Comparison of ENCODE assay signal across 16 mouse cellular contexts in genomic region chr14:51195681-51196080, GRCm38 (mm10). TPM values are rescaled to one million over a fixed set of nuclear protein-coding genes. Genes with fewer than 3 reads are reported as not detected.
DNase-seq lines count a peak whose midpoint lies in the region; ATAC-seq and TF ChIP-seq lines count a peak whose summit lies in the region.
"Had no signal": no experiment of that assay in that cellular context is flagged by ENCODE, and none has a peak within 500 bp of the region (broad histone marks: within the 10 kb centered on the region; RNA-seq: fewer than 3 reads in every experiment).

No protein-coding gene starts in this region.

- no peak for TF ChIP-seq EP300 in heart, postnatal 0 days (IDR thresholded peaks at IDR 0.05; ENCODE audit: low read depth)
- TF ChIP-seq EP300 in lung, postnatal 0 days (IDR thresholded peaks at IDR 0.05): no peak

- H3K4me3 ChIP-seq in heart, embryonic 11.5 days (ENCODE audit: low read depth, low read length): no peak overlapping the region
- H3K4me3 ChIP-seq in ES-E14 (ENCODE audit: insufficient read depth in 1 of 2, low read depth in 1 of 2, low read length in 2 of 2, poor library complexity in 1 of 2, severe bottlenecking in 1 of 2): no peak overlapping the region
- no peak overlapping the region for H3K4me3 ChIP-seq in heart, postnatal 0 days (ENCODE audit: low read depth, low read length)
- H3K4me3 ChIP-seq in lung, postnatal 0 days (ENCODE audit: low read depth, low read length): no peak overlapping the region
- no peak overlapping the region for H3K4me3 ChIP-seq in hindbrain, embryonic 12.5 days
- H3K4me3 ChIP-seq in forebrain, postnatal 0 days (ENCODE audit: low read depth, low read length): no peak overlapping the region
- H3K4me3 ChIP-seq: liver, embryonic 13.5 days; megakaryocyte, embryonic 14.5 days; neural tube, embryonic 15.5 days had no signal

- no peak overlapping the region for H3K9ac ChIP-seq in heart, embryonic 11.5 days (ENCODE audit: low read depth, low read length)
- no peak overlapping the region for H3K9ac ChIP-seq in ES-E14 (ENCODE audit: insufficient read depth, low read depth, low read length, poor library complexity, severe bottlenecking)
- no peak overlapping the region for H3K9ac ChIP-seq in heart, postnatal 0 days (replicated peaks; ENCODE audit: low read depth, low read length)
- no peak overlapping the region for H3K9ac ChIP-seq in lung, postnatal 0 days (replicated peaks; ENCODE audit: low read depth)
- no peak overlapping the region for H3K9ac ChIP-seq in hindbrain, embryonic 12.5 days
- no peak overlapping the region for H3K9ac ChIP-seq in forebrain, postnatal 0 days
- H3K9ac ChIP-seq: liver, embryonic 13.5 days; neural tube, embryonic 15.5 days had no signal

- H3K27me3 ChIP-seq in heart, embryonic 11.5 days (ENCODE audit: control insufficient read depth, insufficient read depth, low read length): no peaks in the 10 kb centered on the region
- no peaks in the 10 kb centered on the region for H3K27me3 ChIP-seq in heart, postnatal 0 days (ENCODE audit: control insufficient read depth, insufficient read depth, low read length)
- no peaks in the 10 kb centered on the region for H3K27me3 ChIP-seq in lung, postnatal 0 days (replicated peaks; ENCODE audit: insufficient read depth, low read length)
- no peaks in the 10 kb centered on the region for H3K27me3 ChIP-seq in hindbrain, embryonic 12.5 days
- no peaks in the 10 kb centered on the region for H3K27me3 ChIP-seq in forebrain, postnatal 0 days (ENCODE audit: insufficient read depth, low read length)
- H3K27me3 ChIP-seq: liver, embryonic 13.5 days; megakaryocyte, embryonic 14.5 days; neural tube, embryonic 15.5 days; Patski had no signal

- H3K4me2 ChIP-seq in heart, embryonic 11.5 days: no peak overlapping the region
- H3K4me2 ChIP-seq in heart, postnatal 0 days (ENCODE audit: low read depth, low read length): no peak overlapping the region
- no peak overlapping the region for H3K4me2 ChIP-seq in lung, postnatal 0 days (replicated peaks; ENCODE audit: low read depth, low read length)
- H3K4me2 ChIP-seq in hindbrain, embryonic 12.5 days (replicated peaks): no peak overlapping the region
- no peak overlapping the region for H3K4me2 ChIP-seq in forebrain, postnatal 0 days (ENCODE audit: low read depth)
- H3K4me2 ChIP-seq: liver, embryonic 13.5 days; neural tube, embryonic 15.5 days had no signal

- H3K9me3 ChIP-seq in heart, embryonic 11.5 days (replicated peaks; ENCODE audit: control insufficient read depth, low read length): no peaks in the 10 kb centered on the region
- no peaks in the 10 kb centered on the region for H3K9me3 ChIP-seq in ES-E14 (ENCODE audit: control insufficient read depth, insufficient read depth, low read depth, low read length)
- no peaks in the 10 kb centered on the region for H3K9me3 ChIP-seq in heart, postnatal 0 days (replicated peaks; ENCODE audit: control insufficient read depth, low read length)
- H3K9me3 ChIP-seq in lung, postnatal 0 days (ENCODE audit: low read length): no peaks in the 10 kb centered on the region
- no peaks in the 10 kb centered on the region for H3K9me3 ChIP-seq in hindbrain, embryonic 12.5 days (replicated peaks)
- no peaks in the 10 kb centered on the region for H3K9me3 ChIP-seq in forebrain, postnatal 0 days (ENCODE audit: low read length)
- H3K9me3 ChIP-seq: liver, embryonic 13.5 days; megakaryocyte, embryonic 14.5 days; neural tube, embryonic 15.5 days had no signal

- H3K27ac ChIP-seq in heart, embryonic 11.5 days (ENCODE audit: low read depth, low read length): no peak overlapping the region
- no peak overlapping the region for H3K27ac ChIP-seq in ES-E14 (ENCODE audit: insufficient read depth, low read depth, low read length, poor library complexity, severe bottlenecking)
- no peak overlapping the region for H3K27ac ChIP-seq in heart, postnatal 0 days (ENCODE audit: low read depth)
- H3K27ac ChIP-seq in lung, postnatal 0 days (ENCODE audit: low read length): no peak overlapping the region
- H3K27ac ChIP-seq in hindbrain, embryonic 12.5 days: no peak overlapping the region
- H3K27ac ChIP-seq in forebrain, postnatal 0 days (ENCODE audit: low read depth, low read length): no peak overlapping the region
- H3K27ac ChIP-seq: liver, embryonic 13.5 days; neural tube, embryonic 15.5 days had no signal

- no peak for TF ChIP-seq CTCF in heart, postnatal 0 days (IDR thresholded peaks at IDR 0.05; ENCODE audit: low read depth)
- TF ChIP-seq CTCF in lung, postnatal 0 days (IDR thresholded peaks at IDR 0.05): no peak
- TF ChIP-seq CTCF in forebrain, postnatal 0 days (IDR thresholded peaks at IDR 0.05; ENCODE audit: low read depth): no peak

- in situ Hi-C loops in ES-E14 (cut with MboI; ENCODE audit: low sequenced_read_pairs in 2 of 2, unreplicated experiment in 2 of 2): no loop called here

- WGBS in heart, embryonic 11.5 days (ENCODE audit: insufficient replicate concordance): 90% methylated on average over 4 of the region's 4 CpGs
- 76% methylated on average over 4 of the region's 4 CpGs for WGBS in heart, postnatal 0 days
- WGBS in lung, postnatal 0 days: 83% methylated on average over 4 of the region's 4 CpGs
- 95% methylated on average over 4 of the region's 4 CpGs for WGBS in hindbrain, embryonic 12.5 days
- 89% methylated on average over 4 of the region's 4 CpGs for WGBS in forebrain, postnatal 0 days

- no peaks in the 10 kb centered on the region for H3K36me3 ChIP-seq in heart, embryonic 11.5 days (ENCODE audit: control insufficient read depth, insufficient read depth, low read length)
- no peaks in the 10 kb centered on the region for H3K36me3 ChIP-seq in ES-E14 (ENCODE audit: control insufficient read depth, insufficient read depth, low read length, poor library complexity, severe bottlenecking)
- no peaks in the 10 kb centered on the region for H3K36me3 ChIP-seq in heart, postnatal 0 days (replicated peaks; ENCODE audit: control insufficient read depth, insufficient read depth, low read length)
- no peaks in the 10 kb centered on the region for H3K36me3 ChIP-seq in lung, postnatal 0 days (ENCODE audit: insufficient read depth, low read length)
- no peaks in the 10 kb centered on the region for H3K36me3 ChIP-seq in hindbrain, embryonic 12.5 days
- no peaks in the 10 kb centered on the region for H3K36me3 ChIP-seq in forebrain, postnatal 0 days (ENCODE audit: insufficient read depth)
- H3K36me3 ChIP-seq: liver, embryonic 13.5 days; neural tube, embryonic 15.5 days had no signal

- no peaks in the 10 kb centered on the region for H3K4me1 ChIP-seq in heart, embryonic 11.5 days (ENCODE audit: control insufficient read depth, insufficient read depth, low read length)
- H3K4me1 ChIP-seq in ES-E14 (ENCODE audit: control insufficient read depth in 2 of 2, insufficient read depth in 2 of 2, low read length in 2 of 2, poor library complexity in 1 of 2): peaks cover 0 to 2% of the 10 kb centered on the region in 2 experiments; a peak in 1 of 4 replicates
- H3K4me1 ChIP-seq in heart, postnatal 0 days (ENCODE audit: control insufficient read depth, insufficient read depth): no peaks in the 10 kb centered on the region; the same call in 1 of the 2 replicates
- H3K4me1 ChIP-seq in lung, postnatal 0 days (ENCODE audit: insufficient read depth, low read depth, low read length): no peaks in the 10 kb centered on the region
- no peaks in the 10 kb centered on the region for H3K4me1 ChIP-seq in hindbrain, embryonic 12.5 days
- H3K4me1 ChIP-seq in forebrain, postnatal 0 days (ENCODE audit: insufficient read depth): no peaks in the 10 kb centered on the region
- H3K4me1 ChIP-seq: liver, embryonic 13.5 days; neural tube, embryonic 15.5 days had no signal

- ATAC-seq in heart, embryonic 11.5 days (replicated peaks; ENCODE audit: insufficient number of reproducible peaks, low FRiP score, low TSS enrichment): no peak
- ATAC-seq in heart, postnatal 0 days (ENCODE audit: insufficient read depth, low read depth): peak; percentile 39; the same call in 1 of the 2 replicates
- peak; percentile 50; the same call in 1 of the 2 replicates for ATAC-seq in lung, postnatal 0 days
- no peak for ATAC-seq in hindbrain, embryonic 12.5 days (ENCODE audit: low FRiP score)
- ATAC-seq in forebrain, postnatal 0 days: no peak
- ATAC-seq: Patski had no signal

- peak; percentile 57 to 85 for DNase-seq in heart, adult 18-20 months
- peak; percentile 51 for DNase-seq in ES-E14 (ENCODE audit: low read depth, low spot score)
- DNase-seq in heart, postnatal 0 days (ENCODE audit: low spot score): peak; percentile 15
- DNase-seq in lung, postnatal 0 days (ENCODE audit: low spot score): peak; percentile 17
- no peak for DNase-seq in layer of hippocampus, adult 11-12 months (ENCODE audit: low spot score)
- DNase-seq in forebrain, postnatal 0 days: no peak
- DNase-seq: cerebellum, adult 2 months; liver, embryonic 13.5 days had no signal

RNA-seq across cellular contexts. Expression of gene Ang2, which starts 3.3 kb away (rescaled TPM):
- total RNA-seq in heart, adult 18-20 months (2021): not detected
- not detected in 2 replicates for polyA plus RNA-seq in heart, embryonic 11.5 days (2014; fragmentation: Nextera tagmentation; extraction: Ambion mirVana)
- total RNA-seq in ES-E14 (2012; rRNA removed): 1.2 TPM in 1 of 2 replicates, not detected in the other
- total RNA-seq in heart, postnatal 0 days (2014; rRNA removed; ENCODE audit: low replicate concordance): not detected in 2 replicates
- polyA plus RNA-seq in heart, postnatal 0 days (2015; fragmentation: Nextera tagmentation; extraction: Ambion mirVana): not detected in 2 replicates
- not detected in 2 replicates for polyA plus RNA-seq in lung, postnatal 0 days (2015; fragmentation: Nextera tagmentation; extraction: Ambion mirVana)
- not detected in 2 replicates for polyA plus RNA-seq in hindbrain, embryonic 12.5 days (2016; fragmentation: Nextera tagmentation; extraction: Ambion mirVana)
- total RNA-seq in forebrain, postnatal 0 days (2014; rRNA removed): not detected in 2 replicates
- not detected in 2 replicates for polyA plus RNA-seq in forebrain, postnatal 0 days (2015; fragmentation: Nextera tagmentation; extraction: Ambion mirVana)
- total RNA-seq: left cerebral cortex, postnatal 36 days had no signal
- polyA plus RNA-seq: cerebellum, adult 2 months; heart, embryonic 14.5 days; liver, embryonic 13.5 days; neural tube, embryonic 15.5 days; Patski had no signal

RNA-seq across cellular contexts. Expression of gene Ear14, which starts 7.5 kb away (rescaled TPM):
- total RNA-seq in heart, adult 18-20 months (2021): not detected
- polyA plus RNA-seq in heart, embryonic 11.5 days (2014; fragmentation: Nextera tagmentation; extraction: Ambion mirVana): not detected in 2 replicates
- total RNA-seq in ES-E14 (2012; rRNA removed): not detected in 2 replicates
- total RNA-seq in heart, postnatal 0 days (2014; rRNA removed; ENCODE audit: low replicate concordance): not detected in 2 replicates
- not detected in 2 replicates for polyA plus RNA-seq in heart, postnatal 0 days (2015; fragmentation: Nextera tagmentation; extraction: Ambion mirVana)
- polyA plus RNA-seq in lung, postnatal 0 days (2015; fragmentation: Nextera tagmentation; extraction: Ambion mirVana): not detected in 2 replicates
- polyA plus RNA-seq in hindbrain, embryonic 12.5 days (2016; fragmentation: Nextera tagmentation; extraction: Ambion mirVana): not detected in 2 replicates
- not detected in 2 replicates for total RNA-seq in forebrain, postnatal 0 days (2014; rRNA removed)
- polyA plus RNA-seq in forebrain, postnatal 0 days (2015; fragmentation: Nextera tagmentation; extraction: Ambion mirVana): not detected in 2 replicates
- total RNA-seq: left cerebral cortex, postnatal 36 days had no signal
- polyA plus RNA-seq: C2C12; cerebellum, adult 2 months; heart, embryonic 14.5 days; liver, embryonic 13.5 days; neural tube, embryonic 15.5 days; Patski had no signal

RNA-seq across cellular contexts. Expression of gene Rnase2b, which starts 33.6 kb away (rescaled TPM):
- total RNA-seq in heart, adult 18-20 months (2021): not detected
- not detected in 2 replicates for polyA plus RNA-seq in heart, embryonic 11.5 days (2014; fragmentation: Nextera tagmentation; extraction: Ambion mirVana)
- total RNA-seq in ES-E14 (2012; rRNA removed): not detected in 2 replicates
- not detected in 2 replicates for total RNA-seq in heart, postnatal 0 days (2014; rRNA removed; ENCODE audit: low replicate concordance)
- polyA plus RNA-seq in heart, postnatal 0 days (2015; fragmentation: Nextera tagmentation; extraction: Ambion mirVana): not detected in 2 replicates
- 0.16 TPM in 1 of 2 replicates, not detected in the other for polyA plus RNA-seq in lung, postnatal 0 days (2015; fragmentation: Nextera tagmentation; extraction: Ambion mirVana)
- not detected in 2 replicates for polyA plus RNA-seq in hindbrain, embryonic 12.5 days (2016; fragmentation: Nextera tagmentation; extraction: Ambion mirVana)
- not detected in 2 replicates for total RNA-seq in forebrain, postnatal 0 days (2014; rRNA removed)
- not detected in 2 replicates for polyA plus RNA-seq in forebrain, postnatal 0 days (2015; fragmentation: Nextera tagmentation; extraction: Ambion mirVana)
- total RNA-seq: left cerebral cortex, postnatal 36 days had no signal
- polyA plus RNA-seq: C2C12; cerebellum, adult 2 months; heart, embryonic 14.5 days; liver, embryonic 13.5 days; neural tube, embryonic 15.5 days; Patski had no signal

RNA-seq across cellular contexts. Expression of gene Rnase1, which starts 49.1 kb away (rescaled TPM):
- 1 to 10 TPM in 1 of 2 experiments, under 1 TPM in 1; 0.89 to 1.3 TPM for total RNA-seq in heart, adult 18-20 months (2021)
- not detected in 2 replicates for polyA plus RNA-seq in heart, embryonic 11.5 days (2014; fragmentation: Nextera tagmentation; extraction: Ambion mirVana)
- total RNA-seq in ES-E14 (2012; rRNA removed): not detected in 2 replicates
- total RNA-seq in heart, postnatal 0 days (2014; rRNA removed; ENCODE audit: low replicate concordance): not detected in 2 replicates
- polyA plus RNA-seq in heart, postnatal 0 days (2015; fragmentation: Nextera tagmentation; extraction: Ambion mirVana): 0.23 and 0.67 TPM in 2 replicates
- polyA plus RNA-seq in lung, postnatal 0 days (2015; fragmentation: Nextera tagmentation; extraction: Ambion mirVana): 0.70 and 0.74 TPM in 2 replicates
- polyA plus RNA-seq in hindbrain, embryonic 12.5 days (2016; fragmentation: Nextera tagmentation; extraction: Ambion mirVana): 0.72 TPM in 1 of 2 replicates, not detected in the other
- total RNA-seq in forebrain, postnatal 0 days (2014; rRNA removed): not detected in 2 replicates
- polyA plus RNA-seq in forebrain, postnatal 0 days (2015; fragmentation: Nextera tagmentation; extraction: Ambion mirVana): 0.21 TPM in 1 of 2 replicates, not detected in the other
- polyA plus RNA-seq: C2C12; liver, embryonic 13.5 days; Patski had no signal

Comparison
In these comparisons a context has a peak if more than half of its experiments do, and no peak if none do; other contexts are left out.
1. ATAC-seq: peak in heart, postnatal 0 days (single experiment) and lung, postnatal 0 days (single experiment); none in heart, embryonic 11.5 days (single experiment), hindbrain, embryonic 12.5 days (single experiment) and forebrain, postnatal 0 days (single experiment).
2. DNase-seq: peak in heart, adult 18-20 months (2 of 2), ES-E14 (single experiment), heart, postnatal 0 days (single experiment) and lung, postnatal 0 days (single experiment); none in layer of hippocampus, adult 11-12 months (single experiment) and forebrain, postnatal 0 days (single experiment).